13 mouse cellular contexts compared by ENCODE assay signal in the genomic region with DNA sequence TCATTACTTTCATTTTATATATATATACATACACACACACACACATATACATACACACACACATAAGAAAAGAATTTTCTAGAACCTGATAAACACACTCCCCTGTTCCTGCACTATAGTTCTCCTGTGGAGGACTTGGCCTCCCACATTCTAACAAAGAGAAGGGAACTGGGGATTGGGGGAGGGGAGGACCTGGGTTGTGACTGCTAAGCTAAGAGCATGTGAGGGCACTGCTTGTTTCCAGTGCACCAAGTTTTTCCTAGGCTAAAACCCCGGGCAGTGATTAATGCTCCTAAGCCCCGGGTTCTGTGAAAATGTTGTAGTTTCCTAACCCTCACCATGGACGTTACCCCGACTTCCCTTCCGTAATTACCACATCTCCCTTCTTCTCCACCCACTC. TPM values are rescaled to one million over a fixed set of nuclear protein-coding genes. Genes with fewer than 3 reads are reported as not detected.
DNase-seq lines count a peak whose midpoint lies in the region; ATAC-seq and TF ChIP-seq lines count a peak whose summit lies in the region.
"Had no signal": no experiment of that assay in that cellular context is flagged by ENCODE, and none has a peak within 500 bp of the region (broad histone marks: within the 10 kb centered on the region; RNA-seq: fewer than 3 reads in every experiment).

No protein-coding gene starts in this region.

- TF ChIP-seq CTCF in bone marrow macrophage, adult 2 months (IDR thresholded peaks at IDR 0.05; ENCODE audit: low read depth, low read length) = no peak
- TF ChIP-seq CTCF in kidney, postnatal 0 days (IDR thresholded peaks at IDR 0.05; ENCODE audit: low read depth) = no peak

- 86% methylated on average over 5 of the region's 5 CpGs for WGBS in kidney, embryonic 14.5 days
- 85% methylated on average over 5 of the region's 5 CpGs for WGBS in kidney, postnatal 0 days
- WGBS in macrophage (ENCODE audit: missing documents) = 14% methylated on average over 4 of the region's 5 CpGs

- peaks cover 18% of the 10 kb centered on the region for H3K36me3 ChIP-seq in kidney, embryonic 14.5 days (ENCODE audit: control insufficient read depth, insufficient read depth, low read length)
- peaks cover 17% of the 10 kb centered on the region; the same call in 1 of the 2 replicates for H3K36me3 ChIP-seq in kidney, postnatal 0 days (ENCODE audit: insufficient read depth, low read length)
- peaks cover 25% of the 10 kb centered on the region for H3K36me3 ChIP-seq in macrophage (ENCODE audit: inconsistent target)

- no peaks in the 10 kb centered on the region for H3K27me3 ChIP-seq in kidney, embryonic 14.5 days (ENCODE audit: control insufficient read depth, insufficient read depth, low read length)
- no peaks in the 10 kb centered on the region for H3K27me3 ChIP-seq in kidney, postnatal 0 days (ENCODE audit: insufficient read depth, low read length)
- H3K27me3 ChIP-seq: forebrain, embryonic 15.5 days had no signal

- no peak overlapping the region for H3K4me3 ChIP-seq in kidney, embryonic 14.5 days (ENCODE audit: low read length)
- H3K4me3 ChIP-seq in bone marrow macrophage, adult 2 months (ENCODE audit: insufficient read depth, low read length) = peak overlapping the region; percentile 82
- H3K4me3 ChIP-seq in kidney, postnatal 0 days (replicated peaks; ENCODE audit: low read depth, low read length) = no peak overlapping the region
- peak overlapping the region; percentile 86 for H3K4me3 ChIP-seq in macrophage (ENCODE audit: inconsistent target)
- H3K4me3 ChIP-seq: forebrain, embryonic 15.5 days had no signal

- peaks cover 56% of the 10 kb centered on the region for H3K79me2 ChIP-seq in macrophage (ENCODE audit: inconsistent target)

- H3K4me1 ChIP-seq in kidney, embryonic 14.5 days (ENCODE audit: control insufficient read depth, insufficient read depth, low read length) = peaks cover 8% of the 10 kb centered on the region
- peaks cover 6% of the 10 kb centered on the region for H3K4me1 ChIP-seq in bone marrow macrophage, adult 2 months (ENCODE audit: control insufficient read depth, insufficient read depth, low read length)
- H3K4me1 ChIP-seq in kidney, postnatal 0 days (replicated peaks; ENCODE audit: insufficient read depth, low read length) = peaks cover 7% of the 10 kb centered on the region; the same call in 1 of the 2 replicates

- peaks cover 4% of the 10 kb centered on the region; the same call in 1 of the 2 replicates for H3K9me3 ChIP-seq in kidney, embryonic 14.5 days (ENCODE audit: control insufficient read depth, low read length)
- no peaks in the 10 kb centered on the region for H3K9me3 ChIP-seq in kidney, postnatal 0 days (replicated peaks; ENCODE audit: low read length)
- H3K9me3 ChIP-seq: forebrain, embryonic 15.5 days had no signal

- DNase-seq in kidney, adult 18-20 months = peak; percentile 41
- DNase-seq in kidney, postnatal 0 days (ENCODE audit: low spot score) = no peak
- DNase-seq in embryo, embryonic 10 days (ENCODE audit: low spot score) = no peak
- no peak for DNase-seq in heart, adult 8-10 months (ENCODE audit: low spot score)
- no peak for DNase-seq in testis, postnatal 10 days (ENCODE audit: low spot score)
- DNase-seq: cerebellum, postnatal 36 days; heart, postnatal 10 days; retina, postnatal 1 day had no signal

- ATAC-seq in kidney, embryonic 14.5 days (ENCODE audit: low FRiP score, low TSS enrichment) = no peak
- no peak for ATAC-seq in kidney, postnatal 0 days (replicated peaks; ENCODE audit: low FRiP score, low read depth)
- ATAC-seq: forebrain, embryonic 15.5 days had no signal

- H3K9ac ChIP-seq in kidney, embryonic 14.5 days (ENCODE audit: low read depth, low read length) = no peak overlapping the region
- H3K9ac ChIP-seq in kidney, postnatal 0 days (ENCODE audit: low read depth, low read length) = no peak overlapping the region

- H3K4me2 ChIP-seq in kidney, embryonic 14.5 days (replicated peaks; ENCODE audit: low read depth, low read length) = no peak overlapping the region
- H3K4me2 ChIP-seq in kidney, postnatal 0 days (ENCODE audit: low read length) = peak overlapping the region; percentile 21; the same call in 1 of the 2 replicates
- H3K4me2 ChIP-seq: forebrain, embryonic 15.5 days had no signal

- TF ChIP-seq POLR2A in bone marrow macrophage, adult 2 months (IDR thresholded peaks at IDR 0.05; ENCODE audit: borderline replicate concordance, low read depth, low read length) = no peak

- no peak overlapping the region for H3K27ac ChIP-seq in kidney, embryonic 14.5 days (ENCODE audit: low read depth, low read length)
- H3K27ac ChIP-seq in bone marrow macrophage, adult 2 months (ENCODE audit: insufficient read depth, low read depth, low read length) = peak overlapping the region; percentile 76
- peak overlapping the region; percentile 1; the same call in 1 of the 2 replicates for H3K27ac ChIP-seq in kidney, postnatal 0 days
- peak overlapping the region; percentile 88 for H3K27ac ChIP-seq in macrophage
- H3K27ac ChIP-seq: forebrain, embryonic 15.5 days had no signal

RNA-seq across cellular contexts. Expression of a gene that starts 2.4 kb away (rescaled TPM):
- 121 and 139 TPM in 2 replicates for polyA plus RNA-seq in kidney, embryonic 14.5 days (2014; fragmentation: Nextera tagmentation; extraction: Ambion mirVana)
- polyA plus RNA-seq in bone marrow macrophage, adult 2 months (2012; ENCODE audit: insufficient read depth, insufficient read length, missing spikeins) = 283 and 322 TPM in 2 replicates
- 320 and 335 TPM in 2 replicates for polyA plus RNA-seq in kidney, postnatal 0 days (2015; fragmentation: Nextera tagmentation; extraction: Ambion mirVana)
- total RNA-seq in macrophage (2018; cell fraction: chromatin; rRNA removed) = 100 to 1,000 TPM; 153 to 844 (median 245) TPM
- total RNA-seq in macrophage (2018; cell fraction: cytosol; rRNA removed) = 100 to 1,000 TPM; 244 to 445 (median 281) TPM
- 100 to 1,000 TPM; 144 to 511 (median 182) TPM for total RNA-seq in macrophage (2018; cell fraction: nucleus; rRNA removed)
- 284 to 395 TPM (median 322 TPM) in 3 replicates for polyA plus RNA-seq in macrophage (2018)
- total RNA-seq in heart, adult 8-10 months (2022) = 100 to 1,000 TPM; 170 to 181 (median 173) TPM

RNA-seq across cellular contexts. Expression of a gene that starts 15.9 kb away (rescaled TPM):
- polyA plus RNA-seq in kidney, embryonic 14.5 days (2014; fragmentation: Nextera tagmentation; extraction: Ambion mirVana) = 22.9 and 34.0 TPM in 2 replicates
- 10.7 and 13.5 TPM in 2 replicates for polyA plus RNA-seq in bone marrow macrophage, adult 2 months (2012; ENCODE audit: insufficient read depth, insufficient read length, missing spikeins)
- polyA plus RNA-seq in kidney, postnatal 0 days (2015; fragmentation: Nextera tagmentation; extraction: Ambion mirVana) = 22.4 and 22.9 TPM in 2 replicates
- total RNA-seq in macrophage (2018; cell fraction: chromatin; rRNA removed) = 10 to 100 TPM in 24 of 26 experiments, 1 to 10 TPM in 2; 4.4 to 24.1 (median 15.4) TPM
- total RNA-seq in macrophage (2018; cell fraction: cytosol; rRNA removed) = 10 to 100 TPM; 17.5 to 30.8 (median 23.0) TPM
- 10 to 100 TPM in 24 of 26 experiments, 1 to 10 TPM in 2; 7.4 to 24.5 (median 15.1) TPM for total RNA-seq in macrophage (2018; cell fraction: nucleus; rRNA removed)
- 12.7 to 31.2 TPM (median 22.5 TPM) in 3 replicates for polyA plus RNA-seq in macrophage (2018)
- 10 to 100 TPM; 73.8 to 84.5 (median 80.6) TPM for total RNA-seq in heart, adult 8-10 months (2022)

RNA-seq across cellular contexts. Expression of a gene that starts 46.8 kb away (rescaled TPM):
- polyA plus RNA-seq in kidney, embryonic 14.5 days (2014; fragmentation: Nextera tagmentation; extraction: Ambion mirVana) = 0.16 TPM in 1 of 2 replicates, not detected in the other
- polyA plus RNA-seq in bone marrow macrophage, adult 2 months (2012; ENCODE audit: insufficient read depth, insufficient read length, missing spikeins) = 0.28 TPM in 1 of 2 replicates, not detected in the other
- polyA plus RNA-seq in kidney, postnatal 0 days (2015; fragmentation: Nextera tagmentation; extraction: Ambion mirVana) = 0.11 TPM in 1 of 2 replicates, not detected in the other
- total RNA-seq in macrophage (2018; cell fraction: chromatin; rRNA removed) = under 1 TPM in 1 of 26 experiments, not detected in 25; 0.25 TPM
- total RNA-seq in macrophage (2018; cell fraction: cytosol; rRNA removed) = under 1 TPM in 9 of 26 experiments, not detected in 17; 0.07 to 0.17 (median 0.10) TPM
- total RNA-seq in macrophage (2018; cell fraction: nucleus; rRNA removed) = under 1 TPM in 3 of 26 experiments, not detected in 23; 0.24 to 0.37 (median 0.32) TPM
- 0.07 to 0.12 TPM in 2 of 3 replicates, not detected in the other for polyA plus RNA-seq in macrophage (2018)
- under 1 TPM in 2 of 4 experiments, not detected in 2; 0.14 to 0.34 TPM for total RNA-seq in heart, adult 8-10 months (2022)
- total RNA-seq: liver, adult 2 months had no signal
- polyA plus RNA-seq: liver, adult 2 months had no signal

Comparison
In these comparisons a context has a peak if more than half of its experiments do, and no peak if none do; other contexts are left out.
1. H3K4me3 ChIP-seq: peak in bone marrow macrophage, adult 2 months (single experiment) and macrophage (single experiment); none in kidney, embryonic 14.5 days (single experiment) and kidney, postnatal 0 days (single experiment).